Mouse (Mus musculus) forebrain, embryonic 13.5 days (tissue): ENCODE data around the gene Lep. TPM values are rescaled to one million over a fixed set of nuclear protein-coding genes. Genes with fewer than 3 reads are reported as not detected.

ENCODE experiments used
- ATAC-seq: fragments of 200-750 bp; cut with Nextera tagmentation; 2 replicates; pipeline ENCODE4 v1.8.0; 2017
- H3K27ac ChIP-seq: fragments of 300-500 bp; sonication (generic); 2 replicates; pipeline ENCODE4 v1.5.1; 2015; ENCODE audit warnings: inconsistent platforms, mild to moderate bottlenecking, moderate library complexity
- H3K27me3 ChIP-seq: fragments of 300-500 bp; sonication (generic); 2 replicates; pipeline ENCODE4 v1.6.1; 2015; ENCODE audit warnings: mild to moderate bottlenecking, inconsistent platforms
- H3K36me3 ChIP-seq: fragments of 300-500 bp; sonication (generic); 2 replicates; pipeline ENCODE4 v1.6.1; 2015; ENCODE audit warnings: mild to moderate bottlenecking, inconsistent platforms; ENCODE audit not compliant: poor library complexity, severe bottlenecking
- H3K4me1 ChIP-seq: fragments of 300-500 bp; sonication (generic); 2 replicates; pipeline ENCODE4 v1.6.1; 2015; ENCODE audit warnings: inconsistent platforms
- H3K4me2 ChIP-seq: fragments of 300-500 bp; sonication (generic); 2 replicates; pipeline ENCODE4 v1.6.1; 2015; ENCODE audit warnings: inconsistent platforms, mild to moderate bottlenecking, moderate library complexity
- H3K4me3 ChIP-seq: fragments of 300-500 bp; sonication (generic); 2 replicates; pipeline ENCODE4 v1.5.1; 2015; ENCODE audit warnings: mild to moderate bottlenecking, inconsistent platforms
- H3K9ac ChIP-seq: fragments of 300-500 bp; sonication (generic); 2 replicates; pipeline ENCODE4 v1.6.1; 2015; ENCODE audit warnings: mild to moderate bottlenecking, inconsistent platforms
- H3K9me3 ChIP-seq: fragments of 300-500 bp; sonication (generic); replicated peaks from 2 replicates; pipeline ENCODE4 v1.6.1; 2016; ENCODE audit warnings: inconsistent platforms
- WGBS: fragments of 180-500 bp; shearing (Covaris S2); methylation state at CpG from one replicate; pipeline ENCODE4 v1.1.7; 2015; 5-methylcytosine and 5-hydroxymethylcytosine counted together
- polyA plus RNA-seq: library from polyadenylated mRNA; unstranded; fragments of >200 nt; fragmentation: Nextera tagmentation; extraction: Ambion mirVana; gene quantifications from 2 replicates; pipeline ENCODE4 v1.2.1, GENCODE M21; 2015

Lep gene
- polyA plus RNA-seq, 1 experiment from 2014 or later = not detected

GRCm38 (mm10) chr6:29092904-29093303 is 32.9 kb downstream of the Lep start:
- no peaks in the 10 kb centered on the region for H3K27me3 ChIP-seq
- H3K4me2 ChIP-seq = no peak overlapping the region
- H3K4me1 ChIP-seq = no peaks in the 10 kb centered on the region
- H3K9me3 ChIP-seq = peaks cover 4% of the 10 kb centered on the region
- 57% methylated on average over 11 of the region's 11 CpGs for WGBS
- H3K9ac ChIP-seq = no peak overlapping the region
- no peak overlapping the region for H3K27ac ChIP-seq
- H3K36me3 ChIP-seq = no peaks in the 10 kb centered on the region
- no peak for ATAC-seq
- no peak overlapping the region for H3K4me3 ChIP-seq

- WGBS = 60% methylated on average over 14 of the region's 14 CpGs
- no peak overlapping the region for H3K27ac ChIP-seq
- H3K4me2 ChIP-seq = no peak overlapping the region
- no peak overlapping the region for H3K9ac ChIP-seq
- no peak overlapping the region for H3K4me3 ChIP-seq
- no peak for ATAC-seq
- no peaks in the 10 kb centered on the region for H3K4me1 ChIP-seq
- no peaks in the 10 kb centered on the region for H3K9me3 ChIP-seq
- no peaks in the 10 kb centered on the region for H3K36me3 ChIP-seq
- H3K27me3 ChIP-seq = no peaks in the 10 kb centered on the region
Measured at GRCm38 (mm10) chr6:29099536-29100170, 39.6 kb downstream of the Lep start.

DNA sequence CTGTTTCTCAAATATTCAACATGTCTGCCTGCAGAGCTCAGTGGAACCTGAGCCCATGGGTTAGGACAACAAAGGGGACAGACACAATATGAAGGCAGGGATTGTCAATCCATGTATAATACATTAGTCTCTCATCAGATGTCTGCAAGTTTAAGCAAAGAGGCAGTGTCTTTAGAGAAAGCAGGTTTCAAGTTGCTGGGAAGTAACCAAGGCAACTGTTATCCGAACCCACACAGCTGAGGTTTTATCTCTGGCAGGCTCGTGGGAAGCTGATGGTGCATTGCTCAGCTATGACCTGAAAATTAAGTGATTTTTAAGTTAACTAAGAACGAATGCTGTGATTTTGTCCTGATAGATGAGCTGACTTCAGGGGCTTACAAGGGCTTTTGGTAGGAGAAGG is 40.4 kb downstream of the Lep start:
- Histone ChIP-seq H3K36me3 (no peaks in the 10 kb centered on the region), H3K9ac (no peak overlapping the region), H3K4me3 (no peak overlapping the region), H3K27ac (no peak overlapping the region), H3K4me1 (no peaks in the 10 kb centered on the region), H3K27me3 (no peaks in the 10 kb centered on the region), H3K9me3 (no peaks in the 10 kb centered on the region), H3K4me2 (no peak overlapping the region)
- 51% methylated on average over 3 of the region's 3 CpGs for WGBS
- no peak for ATAC-seq

GRCm38 (mm10) chr6:29101248-29101864 is 41.3 kb downstream of the Lep start:
- 0 out of 2 replicates have a peak, but pooled peaks have one; percentile 57 for ATAC-seq
- Histone ChIP-seq H3K4me3 (no peak overlapping the region), H3K9me3 (no peaks in the 10 kb centered on the region), H3K9ac (no peak overlapping the region), H3K36me3 (no peaks in the 10 kb centered on the region), H3K27ac (no peak overlapping the region), H3K4me1 (no peaks in the 10 kb centered on the region), H3K27me3 (no peaks in the 10 kb centered on the region), H3K4me2 (no peak overlapping the region)
- 84% methylated on average over 9 of the region's 9 CpGs for WGBS

GRCm38 (mm10) chr6:29108376-29108775 is 48.4 kb downstream of the Lep start:
- Histone ChIP-seq H3K4me3 (no peak overlapping the region), H3K36me3 (no peaks in the 10 kb centered on the region), H3K4me1 (no peaks in the 10 kb centered on the region), H3K9me3 (peaks cover 6% of the 10 kb centered on the region; the same call in 1 of the 2 replicates), H3K27me3 (no peaks in the 10 kb centered on the region), H3K9ac (no peak overlapping the region), H3K4me2 (no peak overlapping the region), H3K27ac (no peak overlapping the region)
- no peak for ATAC-seq
- 73% methylated on average over 1 of the region's 1 CpGs for WGBS

DNA sequence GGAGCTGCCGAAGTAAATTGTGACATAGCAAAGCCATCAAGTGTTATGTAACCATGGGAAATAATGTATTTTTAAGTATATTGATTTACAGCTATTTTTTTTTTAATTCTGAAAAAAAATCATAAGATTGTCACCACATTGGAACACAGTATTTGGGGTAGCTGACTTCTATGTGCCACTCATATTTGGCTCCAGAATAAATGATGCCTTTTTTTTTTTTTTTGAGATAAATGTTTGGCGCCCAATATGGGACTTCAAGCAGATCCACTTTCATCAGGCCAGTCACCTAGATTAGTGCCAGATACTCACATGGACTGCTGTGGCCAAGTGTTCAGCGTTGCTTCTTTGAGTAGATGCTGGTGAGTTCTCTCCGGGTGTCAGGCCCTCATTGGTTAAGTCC is 51.5 kb downstream of the Lep start:
- Histone ChIP-seq H3K4me3 (no peak overlapping the region), H3K27ac (no peak overlapping the region), H3K27me3 (no peaks in the 10 kb centered on the region), H3K4me1 (no peaks in the 10 kb centered on the region), H3K36me3 (no peaks in the 10 kb centered on the region), H3K4me2 (no peak overlapping the region), H3K9ac (no peak overlapping the region), H3K9me3 (peaks cover 6% of the 10 kb centered on the region; the same call in 1 of the 2 replicates)
- no peak for ATAC-seq
- WGBS = 92% methylated on average over 4 of the region's 4 CpGs

- Histone ChIP-seq H3K27me3 (no peaks in the 10 kb centered on the region), H3K9ac (no peak overlapping the region), H3K36me3 (no peaks in the 10 kb centered on the region), H3K27ac (no peak overlapping the region), H3K4me1 (0 out of 2 replicates have a peak, but pooled peaks cover 5% of the 10 kb centered on the region), H3K4me3 (no peak overlapping the region), H3K4me2 (no peak overlapping the region), H3K9me3 (peaks cover 6% of the 10 kb centered on the region; the same call in 1 of the 2 replicates)
- 70% methylated on average over 7 of the region's 7 CpGs for WGBS
- ATAC-seq = no peak
Measured at GRCm38 (mm10) chr6:29115756-29116155, 55.7 kb downstream of the Lep start.

DNA sequence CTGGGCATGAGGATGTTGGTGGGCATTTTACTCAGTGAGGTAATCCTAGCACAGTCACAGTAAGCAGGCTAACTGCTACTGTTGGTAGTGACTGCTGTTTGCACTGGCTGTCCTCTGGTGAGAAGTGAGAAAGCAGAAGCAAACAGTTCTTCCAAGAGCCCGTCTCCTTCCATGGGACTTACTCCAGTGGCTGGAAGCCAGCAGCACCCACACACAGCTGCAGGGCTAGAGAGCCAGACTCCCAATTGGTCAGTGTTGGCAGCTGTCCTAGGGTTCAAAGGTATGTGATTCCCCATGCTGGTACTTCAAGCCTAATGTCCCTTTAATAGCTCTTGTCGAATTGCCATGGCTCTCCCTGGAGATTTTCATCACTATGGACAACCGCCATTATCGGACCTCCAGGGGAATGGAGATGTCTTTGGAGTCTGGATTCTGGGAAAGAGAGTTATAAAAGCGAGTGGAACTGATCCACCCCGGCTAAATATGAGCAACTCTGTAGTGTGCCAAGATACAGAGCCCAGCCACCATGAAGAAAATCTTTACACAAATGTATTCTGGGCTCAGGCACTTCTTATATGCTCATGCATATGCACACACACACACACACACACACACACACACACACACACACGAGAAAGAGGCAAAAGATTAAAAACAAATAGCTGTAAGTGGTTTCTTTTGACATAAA is 57.5 kb downstream of the Lep start:
- ATAC-seq = no peak; the same call in 1 of the 2 replicates
- H3K4me3 ChIP-seq = no peak overlapping the region
- H3K4me2 ChIP-seq = no peak overlapping the region
- 0 out of 2 replicates have a peak, but pooled peaks cover 5% of the 10 kb centered on the region for H3K4me1 ChIP-seq
- WGBS = 78% methylated on average over 7 of the region's 7 CpGs
- no peaks in the 10 kb centered on the region for H3K27me3 ChIP-seq
- no peaks in the 10 kb centered on the region for H3K9me3 ChIP-seq
- H3K36me3 ChIP-seq = no peaks in the 10 kb centered on the region
- no peak overlapping the region for H3K27ac ChIP-seq
- no peak overlapping the region for H3K9ac ChIP-seq

GRCm38 (mm10) chr6:29118231-29118630 is 58.2 kb downstream of the Lep start:
- ATAC-seq = no peak

GRCm38 (mm10) chr6:29118963-29119362 is 58.9 kb downstream of the Lep start:
- Histone ChIP-seq H3K27me3 (no peaks in the 10 kb centered on the region), H3K36me3 (peaks cover 3% of the 10 kb centered on the region), H3K9ac (no peak overlapping the region), H3K4me1 (0 out of 2 replicates have a peak, but pooled peaks cover 5% of the 10 kb centered on the region), H3K9me3 (no peaks in the 10 kb centered on the region), H3K27ac (no peak overlapping the region), H3K4me3 (no peak overlapping the region), H3K4me2 (no peak overlapping the region)
- no peak for ATAC-seq
- 69% methylated on average over 4 of the region's 4 CpGs for whole genome bisulfite sequencing

More at GRCm38 (mm10) chr6:29118231-29118630, 58.2 kb downstream of the Lep start:
- Histone ChIP-seq H3K27me3 (no peaks in the 10 kb centered on the region), H3K36me3 (no peaks in the 10 kb centered on the region), H3K9ac (no peak overlapping the region), H3K4me3 (no peak overlapping the region), H3K4me2 (no peak overlapping the region), H3K9me3 (no peaks in the 10 kb centered on the region), H3K27ac (no peak overlapping the region), H3K4me1 (0 out of 2 replicates have a peak, but pooled peaks cover 5% of the 10 kb centered on the region)

DNA sequence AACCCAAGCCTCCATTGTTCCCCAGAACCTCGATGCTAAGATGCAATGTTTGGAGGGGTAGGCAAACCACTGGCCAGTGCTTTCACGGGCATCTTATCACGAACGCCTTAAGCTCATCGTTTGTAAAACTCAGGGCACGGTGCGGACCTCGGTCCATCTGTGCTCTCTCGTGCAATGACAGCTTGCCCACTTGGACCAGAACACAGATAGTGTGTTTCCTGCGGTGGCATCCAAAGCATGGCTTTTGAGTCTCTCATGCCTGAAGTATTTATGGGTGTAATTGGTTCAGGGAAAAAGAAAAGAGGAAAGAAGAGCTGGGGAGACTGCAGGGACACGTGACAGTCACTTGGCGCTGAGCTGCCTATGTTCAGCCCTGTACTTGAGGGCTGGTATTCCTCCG is 60.0 kb downstream of the Lep start:
- Histone ChIP-seq H3K9me3 (no peaks in the 10 kb centered on the region), H3K36me3 (peaks cover 12% of the 10 kb centered on the region), H3K27ac (no peak overlapping the region), H3K9ac (no peak overlapping the region), H3K4me3 (no peak overlapping the region), H3K27me3 (no peaks in the 10 kb centered on the region), H3K4me2 (no peak overlapping the region), H3K4me1 (0 out of 2 replicates have a peak, but pooled peaks cover 5% of the 10 kb centered on the region)
- ATAC-seq = no peak
- 92% methylated on average over 13 of the region's 13 CpGs for WGBS
